Comparison of ENCODE assay signal across 18 mouse cellular contexts in the genomic region with DNA sequence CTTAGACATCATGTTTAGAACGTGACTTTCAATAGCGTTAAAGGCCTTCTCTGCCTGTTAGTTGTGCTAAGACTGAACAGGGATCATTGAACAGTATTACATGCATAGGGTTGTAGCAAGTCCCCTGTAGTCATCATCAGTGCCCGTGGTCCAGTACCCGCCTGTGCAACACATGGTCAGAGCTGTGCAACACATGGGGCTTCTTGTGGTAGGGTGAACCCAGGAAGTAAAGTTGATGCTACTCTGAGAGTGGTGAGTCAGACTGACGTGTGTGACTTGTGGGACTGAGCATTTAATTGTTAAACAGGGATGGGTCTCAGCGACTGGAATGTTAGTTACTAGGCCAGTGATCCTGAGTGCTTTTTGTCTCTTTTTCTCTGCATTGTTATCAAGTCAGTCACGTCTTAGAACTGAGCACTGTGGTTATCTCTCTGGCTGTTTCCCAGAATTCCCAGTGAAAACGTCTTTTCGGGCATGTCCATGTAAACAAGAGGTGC. TPM values are rescaled to one million over a fixed set of nuclear protein-coding genes. Genes with fewer than 3 reads are reported as not detected.
"Had no signal": no experiment of that assay in that cellular context is flagged by ENCODE, and none has a peak within 500 bp of the region (broad histone marks: within the 10 kb centered on the region; RNA-seq: fewer than 3 reads in every experiment).

No protein-coding gene starts in this region.

- ATAC-seq: midbrain, embryonic 16.5 days had no signal

- H3K27me3 ChIP-seq: midbrain, embryonic 12.5 days; neural tube, embryonic 13.5 days; neural tube, embryonic 15.5 days; stomach, embryonic 15.5 days had no signal

- H3K36me3 ChIP-seq: midbrain, embryonic 10.5 days; midbrain, embryonic 12.5 days; neural tube, embryonic 13.5 days; neural tube, embryonic 15.5 days; stomach, embryonic 15.5 days had no signal

- DNase-seq: lung, adult 18-20 months; lung, embryonic 14.5 days; lung, postnatal 10 days; lung, postnatal 4 days; midbrain, embryonic 14.5 days; right cerebral cortex, postnatal 14 days; thymus, adult 2 months; thymus, postnatal 25 days; thymus, postnatal 4 days had no signal

- H3K4me3 ChIP-seq: midbrain, embryonic 10.5 days; midbrain, embryonic 12.5 days; myocyte; neural tube, embryonic 13.5 days; neural tube, embryonic 15.5 days; stomach, embryonic 15.5 days had no signal

RNA-seq across cellular contexts. Expression of gene Otud7a, which starts 52.5 kb away (rescaled TPM):
- total RNA-seq: megakaryocyte, adult 5-6 weeks; megakaryocyte-erythroid progenitor cell, adult 5-6 weeks had no signal
